Mouse (Mus musculus) kidney, embryonic 15.5 days (tissue): Measurements from ENCODE around the gene Fam198a. TPM values are rescaled to one million over a fixed set of nuclear protein-coding genes. Genes with fewer than 3 reads are reported as not detected.
A peak's percentile ranks its signal among the peaks of the same experiment; 100 is the strongest.

ENCODE experiments used
- ATAC-seq: fragments of 200-750 bp; cut with Nextera tagmentation; replicated peaks from 2 replicates; pipeline ENCODE4 v1.8.0; 2017; ENCODE audit warnings: moderate TSS enrichment; ENCODE audit not compliant: low FRiP score
- H3K27ac ChIP-seq: fragments of 300-500 bp; sonication (generic); 2 replicates; pipeline ENCODE4 v1.5.1; 2015; ENCODE audit warnings: mild to moderate bottlenecking, inconsistent platforms
- H3K27me3 ChIP-seq: fragments of 300-500 bp; sonication (generic); 2 replicates; pipeline ENCODE4 v1.6.1; 2015; ENCODE audit warnings: inconsistent platforms
- H3K36me3 ChIP-seq: fragments of 300-500 bp; sonication (generic); 2 replicates; pipeline ENCODE4 v1.6.1; 2015; ENCODE audit warnings: inconsistent platforms
- H3K4me1 ChIP-seq: fragments of 300-500 bp; sonication (generic); 2 replicates; pipeline ENCODE4 v1.6.1; 2015; ENCODE audit warnings: inconsistent platforms
- H3K4me2 ChIP-seq: fragments of 300-500 bp; sonication (generic); 2 replicates; pipeline ENCODE4 v1.6.1; 2015; ENCODE audit warnings: moderate library complexity, mild to moderate bottlenecking, inconsistent platforms
- H3K4me3 ChIP-seq: fragments of 300-500 bp; sonication (generic); replicated peaks from 2 replicates; pipeline ENCODE4 v1.5.1; 2015; ENCODE audit warnings: mild to moderate bottlenecking, inconsistent platforms
- H3K9ac ChIP-seq: fragments of 300-500 bp; sonication (generic); 2 replicates; pipeline ENCODE4 v1.6.1; 2015; ENCODE audit warnings: mild to moderate bottlenecking, inconsistent platforms
- H3K9me3 ChIP-seq: fragments of 300-500 bp; sonication (generic); replicated peaks from 2 replicates; pipeline ENCODE4 v1.6.1; 2016; ENCODE audit warnings: inconsistent platforms
- WGBS: fragments of 180-500 bp; shearing (Covaris S2); methylation state at CpG from one replicate; pipeline ENCODE4 v1.1.7; 2015; ENCODE audit warnings: mixed read lengths; 5-methylcytosine and 5-hydroxymethylcytosine counted together
- polyA plus RNA-seq: library from polyadenylated mRNA; unstranded; fragments of >200 nt; fragmentation: Nextera tagmentation; extraction: Ambion mirVana; gene quantifications from 2 replicates; pipeline ENCODE4 v1.2.1, GENCODE M21; 2015

Gene Fam198a
- polyA plus RNA-seq, 1 experiment from 2014 or later = 2.1 TPM

DNA sequence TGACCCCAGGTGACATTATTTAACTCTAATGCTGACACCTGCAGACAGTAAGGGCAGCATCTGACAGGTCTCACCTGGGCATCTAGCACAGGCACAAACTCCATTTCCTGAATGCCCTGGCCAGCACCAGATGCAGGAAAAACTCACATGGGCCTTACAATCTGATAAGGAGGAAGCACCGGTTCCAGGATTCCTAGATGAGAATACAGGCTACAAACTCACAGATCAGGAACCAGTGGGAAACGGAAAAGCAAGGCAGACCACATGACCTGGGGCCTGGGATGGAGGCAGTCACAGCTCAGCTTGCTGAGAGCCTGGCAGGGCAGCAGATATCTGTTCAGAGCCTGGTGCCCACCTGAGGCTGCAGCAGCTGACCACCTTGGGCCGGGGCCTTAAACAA, 38.1 kb downstream of the Fam198a start:
- no peak overlapping the region for H3K4me2 ChIP-seq
- no peak overlapping the region for H3K27ac ChIP-seq
- WGBS = 73% methylated on average over 3 of the region's 3 CpGs
- no peak for ATAC-seq
- no peaks in the 10 kb centered on the region for H3K9me3 ChIP-seq
- no peak overlapping the region for H3K4me3 ChIP-seq
- H3K27me3 ChIP-seq = no peaks in the 10 kb centered on the region
- H3K9ac ChIP-seq = no peak overlapping the region
- H3K36me3 ChIP-seq = no peaks in the 10 kb centered on the region
- no peaks in the 10 kb centered on the region for H3K4me1 ChIP-seq

DNA sequence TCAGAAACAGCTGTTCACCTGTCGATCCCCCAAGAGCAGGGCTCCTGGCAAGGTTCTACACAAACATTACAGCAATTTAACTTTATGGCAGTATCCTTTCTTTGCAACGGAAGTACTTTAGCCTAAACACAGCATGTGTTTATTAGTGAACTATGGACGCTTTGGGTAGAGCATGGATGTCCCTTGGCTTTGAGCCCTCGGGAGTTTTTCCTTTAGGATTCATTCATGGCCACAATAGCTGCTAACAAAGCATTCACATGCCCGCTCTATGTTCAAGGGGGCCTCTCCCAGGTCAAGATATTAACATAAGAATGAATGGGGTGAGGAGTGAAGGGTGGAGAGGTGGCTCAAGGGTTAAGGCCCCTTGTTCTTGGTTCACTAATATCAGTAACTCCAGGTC, 38.7 kb downstream of the Fam198a start:
- no peaks in the 10 kb centered on the region for H3K9me3 ChIP-seq
- no peak overlapping the region for H3K4me2 ChIP-seq
- no peaks in the 10 kb centered on the region for H3K36me3 ChIP-seq
- no peaks in the 10 kb centered on the region for H3K27me3 ChIP-seq
- 0 out of 2 replicates have a peak, but pooled peaks cover 1% of the 10 kb centered on the region for H3K4me1 ChIP-seq
- no peak overlapping the region for H3K9ac ChIP-seq
- WGBS = 50% methylated on average over 5 of the region's 5 CpGs
- ATAC-seq = no peak
- H3K4me3 ChIP-seq = no peak overlapping the region
- no peak overlapping the region for H3K27ac ChIP-seq

DNA sequence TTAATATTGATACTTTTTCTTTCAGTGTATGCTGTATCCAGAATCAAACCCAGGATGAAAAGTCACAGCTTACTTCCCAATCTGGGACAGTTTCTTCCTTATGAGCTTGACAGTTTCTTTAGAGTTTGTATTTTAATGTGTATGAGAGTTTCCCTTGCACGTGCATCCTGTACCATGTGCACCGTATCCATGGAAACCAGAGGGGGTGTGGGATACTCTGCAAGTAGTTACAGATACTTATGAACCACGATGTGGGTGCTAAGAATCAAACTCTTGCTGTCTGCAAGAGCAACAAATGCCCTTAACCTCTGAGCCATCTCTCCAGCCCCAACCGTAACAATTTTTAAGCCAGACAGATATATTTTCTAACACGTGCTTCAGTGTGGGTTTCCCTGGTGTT, 40.3 kb downstream of the Fam198a start:
- Histone ChIP-seq H3K4me3 (no peak overlapping the region), H3K4me1 (peaks cover 11% of the 10 kb centered on the region), H3K36me3 (no peaks in the 10 kb centered on the region), H3K9me3 (no peaks in the 10 kb centered on the region), H3K9ac (no peak overlapping the region), H3K27me3 (no peaks in the 10 kb centered on the region), H3K27ac (no peak overlapping the region), H3K4me2 (no peak overlapping the region)
- no peak for ATAC-seq
- WGBS = 64% methylated on average over 5 of the region's 5 CpGs

DNA sequence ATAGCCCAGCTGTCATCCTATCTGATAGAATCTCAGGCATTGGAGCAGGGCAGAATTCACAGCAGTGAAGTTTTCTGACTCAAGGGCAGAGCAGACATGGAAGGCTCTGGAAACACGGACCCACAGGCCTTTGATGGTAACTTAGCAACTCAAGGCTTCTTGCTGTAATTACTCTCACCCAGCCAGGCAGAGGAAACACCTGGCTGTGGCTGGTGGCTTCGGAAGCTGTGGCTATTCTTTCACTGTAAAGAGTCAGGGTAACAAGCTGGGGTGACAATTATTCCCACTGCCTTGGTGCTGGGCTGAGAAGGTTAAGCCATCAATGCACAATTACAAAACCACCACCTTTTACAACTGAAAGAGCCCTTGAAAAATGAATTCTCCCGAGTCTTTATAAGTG, 42.3 kb downstream of the Fam198a start:
- no peak for ATAC-seq
- Histone ChIP-seq H3K4me2 (no peak overlapping the region), H3K36me3 (no peaks in the 10 kb centered on the region), H3K27me3 (no peaks in the 10 kb centered on the region), H3K9me3 (no peaks in the 10 kb centered on the region), H3K27ac (no peak overlapping the region), H3K4me1 (peaks cover 11% of the 10 kb centered on the region), H3K4me3 (no peak overlapping the region), H3K9ac (no peak overlapping the region)
- WGBS = 63% methylated on average over 3 of the region's 3 CpGs

DNA sequence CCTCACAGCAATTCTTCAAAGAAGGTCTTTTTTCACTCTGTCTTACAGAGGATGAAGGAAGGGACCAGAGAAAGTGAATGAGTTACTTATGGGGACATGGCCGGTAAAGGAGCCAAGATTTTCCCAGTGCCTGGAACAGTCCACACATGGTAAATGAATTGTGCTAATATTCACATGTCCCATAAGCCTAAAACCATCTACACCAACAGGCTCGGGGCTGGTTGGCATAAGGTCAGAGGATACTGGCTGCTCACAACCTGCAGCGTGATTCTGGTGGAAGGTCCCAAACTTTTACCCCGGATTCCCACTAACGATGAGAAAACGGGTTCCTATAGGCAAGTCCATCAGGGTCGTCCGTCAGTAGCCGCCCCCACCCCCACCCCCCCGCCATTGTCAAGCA, 44.3 kb downstream of the Fam198a start:
- peak overlapping the region; percentile 93 for H3K4me3 ChIP-seq

DNA sequence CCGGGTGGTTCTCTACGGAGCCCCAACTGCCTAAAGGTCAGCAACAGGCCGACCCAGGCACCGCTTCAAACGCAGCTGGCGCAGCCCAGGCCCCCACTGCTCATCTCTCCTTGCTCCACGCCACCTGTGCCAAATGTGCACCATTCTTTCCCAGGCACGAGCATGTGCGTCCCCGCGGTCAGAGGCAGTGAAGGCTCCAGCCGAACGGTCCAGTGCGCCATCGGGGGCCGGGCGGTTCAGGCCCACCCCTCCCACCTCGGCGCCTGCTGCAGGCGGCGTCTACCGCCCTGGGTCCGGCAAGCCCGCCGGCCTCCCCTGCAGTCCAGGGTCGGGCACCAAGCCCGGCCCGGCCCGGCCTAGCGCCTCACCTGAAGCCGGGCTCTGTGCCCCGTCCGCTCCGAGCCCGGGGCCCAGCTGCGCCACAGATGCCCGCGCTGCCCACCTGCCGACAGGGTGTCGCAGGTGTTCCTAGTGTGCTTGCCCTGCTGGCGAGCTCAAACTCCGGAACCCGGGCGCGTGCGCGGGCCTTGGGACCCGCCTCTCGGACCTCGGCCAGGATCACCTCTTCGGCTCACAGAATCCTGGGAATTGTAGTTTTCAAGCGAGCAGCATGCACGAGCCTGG, 44.8 kb downstream of the Fam198a start:
- peak; percentile 90 for ATAC-seq
- Histone ChIP-seq H3K4me2 (peak overlapping the region; percentile 93), H3K36me3 (no peaks in the 10 kb centered on the region), H3K9ac (peak overlapping the region; percentile 85), H3K4me1 (peaks cover 11% of the 10 kb centered on the region), H3K9me3 (no peaks in the 10 kb centered on the region), H3K27me3 (no peaks in the 10 kb centered on the region), H3K4me3 (peak overlapping the region; percentile 93), H3K27ac (0 out of 2 replicates have a peak overlapping the region, but pooled peaks have one; percentile 56)
- under 1% methylated on average over 53 of the region's 53 CpGs for WGBS

More for the DNA sequence above, 44.3 kb downstream of the Fam198a start:
- Histone ChIP-seq H3K27ac (no peak overlapping the region), H3K9ac (peak overlapping the region; percentile 85), H3K36me3 (no peaks in the 10 kb centered on the region), H3K4me1 (peaks cover 11% of the 10 kb centered on the region), H3K27me3 (no peaks in the 10 kb centered on the region), H3K9me3 (no peaks in the 10 kb centered on the region), H3K4me2 (peak overlapping the region; percentile 93)
- 17% methylated on average over 10 of the region's 10 CpGs for WGBS
- no peak for ATAC-seq

DNA sequence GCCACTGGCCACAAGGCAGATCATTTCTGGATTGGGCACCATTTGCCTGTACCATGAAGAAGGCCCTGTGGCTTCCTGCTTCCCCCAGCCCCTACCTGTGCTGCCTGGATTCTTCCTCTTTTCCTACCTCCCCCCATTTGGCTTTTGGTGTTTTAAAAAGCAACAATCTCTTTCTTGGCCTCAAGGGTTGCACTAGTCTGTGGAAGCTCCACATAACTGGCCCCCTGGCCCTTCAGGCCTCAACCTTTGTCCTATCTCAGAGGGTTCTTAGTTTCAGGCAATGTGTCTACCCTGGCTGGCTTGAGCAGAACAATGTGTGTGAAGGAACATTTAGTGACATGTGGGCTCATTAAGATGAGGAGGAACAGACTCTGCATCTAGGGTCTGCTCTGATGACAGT, 46.2 kb downstream of the Fam198a start, which contains the start of gene Pomgnt2:
Pomgnt2 (minus strand) TSS at position 101 of the 400 bp plus-strand sequence.
- no peaks in the 10 kb centered on the region for H3K9me3 ChIP-seq
- H3K4me3 ChIP-seq = peak within 1 kb of the TSS; percentile 93
- peak within 1 kb of the TSS; percentile 85 for H3K9ac ChIP-seq
- H3K27me3 ChIP-seq = no peaks in the 10 kb centered on the region
- H3K4me1 ChIP-seq = peaks cover 11% of the 10 kb centered on the region
- H3K27ac ChIP-seq = no peak within 1 kb of the TSS
- ATAC-seq = no peak
- peak within 1 kb of the TSS; percentile 93 for H3K4me2 ChIP-seq
- H3K36me3 ChIP-seq = no peaks in the 10 kb centered on the region

DNA sequence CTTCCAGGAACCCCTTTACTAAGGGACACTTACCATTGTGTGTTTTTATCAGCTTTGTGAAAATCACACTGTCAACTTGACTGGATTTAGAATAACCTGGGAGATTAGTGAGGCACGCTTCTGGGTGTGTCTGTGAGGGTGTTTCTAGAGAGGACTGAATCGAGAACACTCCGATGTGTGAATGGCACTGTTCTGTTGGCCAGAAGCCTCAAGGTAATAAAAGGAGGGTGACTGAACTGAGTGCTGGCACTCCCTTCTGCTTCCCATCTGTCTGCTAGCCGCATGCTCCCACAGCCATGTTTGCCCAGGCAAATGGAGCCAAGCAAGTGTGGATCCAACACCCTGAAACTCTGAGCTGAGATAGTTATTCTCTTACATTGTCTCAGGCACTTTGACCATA, 47.2 kb downstream of the Fam198a start:
- Histone ChIP-seq H3K36me3 (no peaks in the 10 kb centered on the region), H3K4me3 (no peak overlapping the region), H3K4me1 (peaks cover 11% of the 10 kb centered on the region), H3K9ac (no peak overlapping the region), H3K9me3 (no peaks in the 10 kb centered on the region), H3K27me3 (no peaks in the 10 kb centered on the region), H3K27ac (no peak overlapping the region), H3K4me2 (no peak overlapping the region)
- ATAC-seq = no peak
- 60% methylated on average over 4 of the region's 4 CpGs for WGBS

DNA sequence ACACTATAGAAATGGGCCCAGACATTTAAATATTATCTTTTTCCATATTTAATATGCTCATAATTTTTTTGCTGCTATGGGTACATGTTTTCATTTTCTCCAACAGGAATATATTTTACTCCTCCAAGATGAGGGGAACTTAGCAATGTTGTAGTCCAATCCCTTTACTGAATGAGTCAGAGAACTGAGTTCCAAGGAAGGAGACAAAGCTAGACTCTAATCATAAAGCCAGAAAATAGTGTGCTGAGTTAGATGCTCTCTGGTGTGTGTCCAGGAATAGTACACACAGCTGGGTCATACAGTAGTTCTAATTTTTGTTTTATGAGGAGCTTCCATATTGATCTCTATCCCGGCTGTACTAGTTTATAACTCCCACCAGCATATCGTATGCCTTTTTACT, 55.4 kb downstream of the Fam198a start:
- Histone ChIP-seq H3K27me3 (no peaks in the 10 kb centered on the region), H3K4me3 (no peak overlapping the region), H3K4me2 (no peak overlapping the region), H3K36me3 (no peaks in the 10 kb centered on the region), H3K9ac (no peak overlapping the region), H3K4me1 (no peaks in the 10 kb centered on the region), H3K9me3 (0 out of 2 replicates have a peak, but pooled peaks cover 3% of the 10 kb centered on the region), H3K27ac (no peak overlapping the region)
- 89% methylated on average over 2 of the region's 2 CpGs for WGBS
- ATAC-seq = no peak

DNA sequence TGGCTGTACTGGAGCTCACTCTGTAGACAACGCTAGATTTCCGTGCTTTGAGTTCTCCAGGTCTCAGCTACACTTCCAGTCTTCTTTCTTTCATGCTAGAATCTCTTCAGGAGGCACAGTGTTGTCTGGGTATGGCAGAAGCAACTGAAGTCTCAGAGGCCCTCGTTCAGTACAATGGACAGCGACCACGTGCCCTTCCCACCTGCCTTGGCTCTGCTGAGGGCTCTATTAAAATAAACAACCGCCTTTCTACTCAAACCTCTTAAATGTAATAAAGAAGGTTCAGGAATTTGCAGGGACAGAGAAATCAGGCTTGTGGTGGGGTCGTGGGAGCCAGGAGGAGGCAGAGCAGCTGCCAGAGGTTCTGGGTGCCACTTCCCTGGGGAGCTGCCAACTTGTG, 55.8 kb downstream of the Fam198a start:
- Histone ChIP-seq H3K27ac (no peak overlapping the region), H3K4me3 (no peak overlapping the region), H3K9ac (no peak overlapping the region), H3K36me3 (no peaks in the 10 kb centered on the region), H3K9me3 (0 out of 2 replicates have a peak, but pooled peaks cover 3% of the 10 kb centered on the region), H3K27me3 (no peaks in the 10 kb centered on the region), H3K4me1 (no peaks in the 10 kb centered on the region), H3K4me2 (no peak overlapping the region)
- no peak for ATAC-seq
- WGBS = 7% methylated on average over 7 of the region's 7 CpGs

DNA sequence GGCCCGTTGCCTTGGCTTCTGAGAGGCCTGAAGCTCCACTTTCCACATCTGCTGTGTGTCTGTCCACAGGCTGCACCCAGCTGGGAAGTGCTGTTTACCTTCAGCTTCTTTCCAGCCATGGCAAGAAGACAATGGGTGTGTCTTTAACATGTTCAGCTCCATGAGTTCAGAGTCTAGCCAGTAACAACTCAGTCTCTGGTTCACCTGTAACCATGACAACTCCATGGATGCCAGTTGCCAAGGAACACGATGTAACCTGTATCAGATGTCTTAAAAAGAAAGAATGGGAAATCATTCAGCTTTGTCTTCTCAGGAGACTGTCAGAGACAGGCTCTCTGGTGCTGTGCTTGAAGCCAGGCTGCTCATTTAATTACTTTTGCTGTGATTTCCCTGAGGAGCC, 58.1 kb downstream of the Fam198a start:
- Histone ChIP-seq H3K9me3 (0 out of 2 replicates have a peak, but pooled peaks cover 3% of the 10 kb centered on the region), H3K36me3 (no peaks in the 10 kb centered on the region), H3K4me1 (no peaks in the 10 kb centered on the region), H3K27me3 (no peaks in the 10 kb centered on the region), H3K4me3 (no peak overlapping the region), H3K27ac (no peak overlapping the region), H3K4me2 (no peak overlapping the region), H3K9ac (no peak overlapping the region)
- ATAC-seq = no peak
- 57% methylated on average over 2 of the region's 2 CpGs for WGBS

DNA sequence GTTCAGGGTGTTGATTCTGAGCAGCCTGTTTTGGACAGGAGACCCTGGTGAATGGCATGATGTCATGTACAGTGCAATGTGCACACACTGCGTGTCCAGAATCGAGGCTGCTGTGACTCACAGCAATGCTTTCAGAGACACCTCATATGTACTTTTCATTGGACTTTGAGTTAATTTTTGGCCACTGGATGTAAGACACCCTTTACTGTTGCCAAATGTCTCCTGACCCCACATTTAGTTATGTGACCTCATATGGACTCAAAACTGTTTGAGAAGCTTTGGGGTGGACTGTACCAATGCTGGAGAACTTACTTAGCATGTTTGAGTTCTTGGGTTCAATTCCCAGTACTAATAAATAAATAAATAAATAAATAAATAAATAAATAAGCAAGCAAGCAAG, 60.0 kb downstream of the Fam198a start:
- Histone ChIP-seq H3K36me3 (no peaks in the 10 kb centered on the region), H3K27ac (no peak overlapping the region), H3K4me3 (no peak overlapping the region), H3K27me3 (no peaks in the 10 kb centered on the region), H3K9ac (no peak overlapping the region), H3K9me3 (0 out of 2 replicates have a peak, but pooled peaks cover 3% of the 10 kb centered on the region), H3K4me1 (no peaks in the 10 kb centered on the region), H3K4me2 (no peak overlapping the region)
- 89% methylated on average over 2 of the region's 2 CpGs for WGBS
- no peak for ATAC-seq

DNA sequence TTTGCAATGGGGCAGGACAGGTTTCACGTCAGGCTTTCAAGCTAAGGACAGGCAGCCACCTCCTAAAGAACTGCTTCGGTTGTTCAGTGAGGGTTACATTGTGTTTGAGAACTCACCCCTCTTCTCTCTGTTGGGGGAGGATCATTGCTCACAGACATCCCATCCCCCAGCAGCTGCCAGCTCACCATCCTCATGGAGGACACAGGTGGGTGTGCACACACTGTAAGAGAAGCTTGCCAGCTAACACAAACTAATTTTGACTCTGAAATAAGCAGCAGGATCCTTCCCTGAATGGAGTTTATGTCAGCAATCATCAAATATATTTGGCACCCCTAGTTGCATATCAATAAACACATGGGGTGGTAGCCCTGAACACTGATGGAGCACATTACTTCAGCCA, 62.0 kb downstream of the Fam198a start:
- H3K27me3 ChIP-seq = no peaks in the 10 kb centered on the region
- H3K9ac ChIP-seq = no peak overlapping the region
- no peaks in the 10 kb centered on the region for H3K4me1 ChIP-seq
- WGBS = 80% methylated on average over 2 of the region's 2 CpGs
- H3K9me3 ChIP-seq = 0 out of 2 replicates have a peak, but pooled peaks cover 3% of the 10 kb centered on the region
- no peak overlapping the region for H3K4me3 ChIP-seq
- no peak overlapping the region for H3K4me2 ChIP-seq
- ATAC-seq = no peak
- no peaks in the 10 kb centered on the region for H3K36me3 ChIP-seq
- H3K27ac ChIP-seq = no peak overlapping the region
